Mouse (Mus musculus): ENCODE data around the gene Mvp.
A peak's percentile ranks its signal among the peaks of the same experiment; 100 is the strongest.

Mvp gene

DNA sequence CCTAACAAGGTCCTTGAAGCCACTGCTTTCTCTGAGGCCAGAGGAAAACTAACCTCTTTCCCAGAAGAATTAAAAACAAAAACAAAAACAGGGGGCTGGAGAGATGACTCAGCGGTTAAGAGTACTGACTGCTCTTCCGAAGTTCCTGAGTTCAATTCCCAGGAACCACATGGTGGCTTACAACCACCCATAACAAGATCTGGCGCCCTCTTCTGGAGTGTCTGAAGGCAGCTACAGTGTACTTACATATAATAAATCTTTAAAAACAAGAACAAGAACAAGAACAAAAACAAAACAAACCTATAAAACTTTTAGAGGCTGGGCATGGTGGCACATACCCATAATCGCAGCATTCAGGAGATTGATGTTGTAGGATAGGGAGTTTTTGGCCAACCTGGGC is 18.0 kb downstream of the Mvp start:
- DNase-seq (ENCODE audit: low read depth, low spot score), result no peak

DNA sequence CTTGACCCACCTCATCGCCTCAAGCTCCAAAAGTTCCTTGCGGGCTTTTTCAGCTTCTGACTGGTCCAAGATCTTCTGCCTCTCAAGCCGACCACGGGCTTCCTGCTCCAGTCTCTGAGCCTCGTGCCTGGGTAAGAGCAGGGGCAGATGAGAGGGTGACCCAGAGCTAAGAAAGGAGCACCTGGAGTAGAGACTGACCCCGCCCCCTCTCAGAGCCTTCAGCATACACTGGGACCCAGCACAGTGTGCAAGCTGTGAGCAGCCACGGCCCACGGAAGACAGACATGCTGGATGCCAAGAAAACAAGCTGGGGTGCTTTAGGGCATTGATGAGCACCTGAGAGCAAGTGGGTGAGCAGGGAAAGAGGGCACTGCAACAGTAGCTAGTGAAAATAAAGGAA is 25.6 kb downstream of the Mvp start:
- DNase-seq (ENCODE audit: low read depth, low spot score), result no peak

DNA sequence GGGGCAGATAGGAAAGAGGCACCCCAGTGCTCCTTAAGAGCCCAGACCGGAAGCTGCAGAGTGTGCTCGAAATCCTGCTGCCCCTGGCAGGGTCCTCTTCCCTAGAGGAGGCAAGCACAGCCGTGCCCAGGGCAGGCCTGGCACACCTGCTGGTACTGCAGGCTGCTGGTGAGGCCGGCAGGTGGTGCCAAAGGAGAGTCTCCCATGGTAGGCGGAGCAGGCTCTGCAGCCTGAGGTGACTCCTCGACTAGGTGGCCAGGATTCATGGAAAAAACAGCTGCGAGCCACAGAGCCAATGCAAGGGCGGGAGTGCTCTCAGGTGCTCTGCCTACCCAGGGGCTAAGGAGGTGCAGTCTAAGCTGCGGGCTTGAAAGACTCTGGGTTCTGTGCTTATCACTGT is 28.1 kb downstream of the Mvp start:
- DNase-seq (ENCODE audit: low read depth, low spot score), result peak; percentile 25

DNA sequence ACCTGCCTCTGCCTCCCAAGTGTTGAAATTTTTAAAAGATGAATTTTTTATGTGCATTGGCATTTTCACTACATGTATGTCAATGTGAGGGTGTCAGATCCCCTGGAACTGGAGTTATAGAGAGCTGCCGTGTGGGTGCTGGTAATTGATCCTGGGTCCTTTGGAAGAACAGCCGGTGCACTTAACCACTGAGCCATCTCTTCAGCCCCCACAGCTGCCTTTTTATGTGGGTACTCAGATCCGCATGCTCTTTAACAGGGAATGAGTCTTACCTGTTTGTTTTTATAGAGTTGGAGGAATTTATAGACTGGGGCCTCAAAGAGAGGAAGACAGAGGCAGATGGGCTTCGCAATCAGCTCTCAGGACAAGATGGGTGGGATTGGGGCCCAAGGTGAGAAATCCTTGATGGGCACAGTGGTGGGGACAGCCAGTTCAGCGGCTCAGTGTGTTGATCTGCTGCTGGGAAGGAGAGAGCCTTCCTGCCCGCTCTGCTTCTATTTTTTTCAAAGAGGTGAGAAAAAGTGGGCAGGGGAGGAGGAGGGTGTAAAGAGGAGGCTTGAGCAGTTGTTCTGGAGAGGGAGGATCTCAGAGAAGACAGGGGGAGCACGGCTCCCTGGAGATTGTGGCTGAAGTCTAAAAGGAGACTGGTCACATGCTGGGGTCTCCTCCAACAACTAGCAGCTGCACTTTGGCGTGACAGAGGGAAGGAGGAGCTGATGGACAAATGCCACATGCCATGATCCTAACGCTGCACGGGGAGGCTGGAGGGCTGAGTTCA is 29.6 kb downstream of the Mvp start:
- no peak for DNase-seq (ENCODE audit: low read depth, low spot score)

DNA sequence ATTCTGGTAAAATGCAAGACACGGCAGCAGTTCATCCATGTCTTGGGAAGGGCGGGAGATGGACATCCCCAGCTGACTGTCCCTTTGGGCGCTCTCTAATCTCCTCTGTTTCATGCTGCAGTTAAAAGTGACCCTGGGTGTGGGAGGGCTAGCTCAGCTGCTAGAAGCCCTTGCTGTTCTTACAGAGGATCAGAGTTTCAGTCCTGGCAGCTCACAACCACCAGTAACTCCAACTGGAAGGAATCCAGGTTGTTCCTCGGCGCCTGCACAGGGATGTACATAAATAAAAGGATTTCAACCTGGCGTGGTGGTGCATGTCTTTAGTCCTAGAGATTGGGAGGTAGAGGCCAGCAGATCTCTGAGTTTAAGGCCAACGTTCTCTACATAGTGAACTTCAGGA is 31.3 kb downstream of the Mvp start:
- DNase-seq (ENCODE audit: low read depth, low spot score), result no peak

DNA sequence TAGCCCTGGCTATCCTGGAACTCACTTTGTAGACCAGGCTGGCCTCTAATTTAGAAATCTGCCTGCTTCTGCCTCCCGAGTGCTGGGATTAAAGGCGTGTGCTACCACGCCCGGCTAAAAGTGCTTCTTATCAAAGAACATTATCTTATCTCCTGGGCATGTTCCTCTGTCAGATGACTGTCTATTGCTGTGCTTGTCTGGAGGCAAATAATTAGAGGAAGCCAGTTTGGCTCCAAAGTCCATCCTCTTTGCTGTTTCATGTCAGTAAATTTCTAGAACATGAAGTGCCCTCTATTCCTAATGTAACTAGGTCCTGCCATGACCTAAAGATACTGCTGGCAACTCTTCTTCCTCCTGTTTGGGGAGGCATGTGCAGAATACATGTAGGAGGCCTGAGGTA is 32.4 kb downstream of the Mvp start:
- no peak for DNase-seq (ENCODE audit: low read depth, low spot score)

DNA sequence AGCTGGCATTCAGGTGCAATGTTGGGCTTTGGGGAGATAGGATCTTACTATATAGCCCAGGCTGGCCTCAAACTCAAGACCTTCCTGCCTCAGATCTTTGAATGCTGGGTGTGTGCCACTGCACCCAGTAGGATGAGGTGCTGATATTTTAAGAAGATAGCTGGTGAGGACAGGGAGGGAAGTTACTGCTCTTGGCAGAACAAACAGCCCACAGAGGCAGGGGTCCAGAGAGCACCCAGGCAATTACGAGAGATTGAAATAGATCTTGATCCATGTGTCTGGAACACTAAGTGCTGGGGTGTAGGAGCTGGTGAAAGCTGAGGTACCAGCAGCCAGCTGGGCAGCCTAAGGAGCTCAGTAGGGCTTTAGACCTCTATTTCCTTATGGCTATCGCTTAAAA is 32.8 kb downstream of the Mvp start:
- DNase-seq (ENCODE audit: low read depth, low spot score), result no peak

DNA sequence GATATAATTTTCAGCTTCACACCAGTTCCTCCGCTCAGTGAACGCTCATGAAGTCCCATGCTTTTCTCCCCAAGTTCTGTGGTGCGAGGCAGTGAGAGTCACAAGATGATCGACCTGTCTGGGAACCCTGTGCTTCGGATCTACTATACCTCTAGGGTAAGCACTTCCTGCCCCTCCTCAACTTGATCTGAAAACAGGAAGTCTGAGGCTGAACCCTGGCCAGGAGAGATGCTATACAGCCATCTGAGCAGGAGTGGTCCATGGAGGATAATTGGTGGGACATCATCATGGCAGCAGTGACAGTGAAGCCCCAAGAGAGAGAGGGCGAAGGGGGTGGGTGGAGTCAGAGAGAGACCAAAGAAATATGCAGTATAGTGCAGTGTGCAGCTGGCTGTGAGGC is 35.6 kb downstream of the Mvp start:
- DNase-seq (ENCODE audit: low read depth, low spot score), result no peak

DNA sequence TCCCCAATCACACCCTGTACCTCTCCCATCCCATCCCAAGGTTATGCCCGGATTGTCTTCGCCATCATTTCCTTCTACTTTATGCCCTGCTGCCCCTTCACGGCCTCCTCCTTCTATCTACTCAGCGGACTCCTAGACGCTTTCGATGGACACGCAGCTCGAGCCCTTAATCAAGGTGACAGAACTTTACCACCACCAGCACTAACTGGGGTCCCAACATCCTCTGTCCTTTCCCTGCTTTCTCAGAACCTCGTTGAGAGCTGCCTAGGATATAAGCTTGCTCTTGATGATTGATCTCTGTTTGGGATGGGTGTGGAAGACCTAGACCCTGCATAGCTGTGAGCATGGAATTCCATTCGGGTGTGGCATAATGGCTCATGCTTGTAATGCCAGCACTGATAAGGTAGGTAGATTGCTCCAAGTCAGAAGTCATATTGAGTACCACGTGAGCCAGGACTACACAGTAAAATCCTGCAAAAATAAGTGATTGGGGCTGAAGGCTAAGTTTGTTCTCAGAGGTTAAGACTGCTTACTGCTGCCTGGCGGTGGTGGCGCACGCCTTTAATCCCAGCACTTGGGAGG is 37.5 kb downstream of the Mvp start:
- DNase-seq (ENCODE audit: low read depth, low spot score), result no peak

DNA sequence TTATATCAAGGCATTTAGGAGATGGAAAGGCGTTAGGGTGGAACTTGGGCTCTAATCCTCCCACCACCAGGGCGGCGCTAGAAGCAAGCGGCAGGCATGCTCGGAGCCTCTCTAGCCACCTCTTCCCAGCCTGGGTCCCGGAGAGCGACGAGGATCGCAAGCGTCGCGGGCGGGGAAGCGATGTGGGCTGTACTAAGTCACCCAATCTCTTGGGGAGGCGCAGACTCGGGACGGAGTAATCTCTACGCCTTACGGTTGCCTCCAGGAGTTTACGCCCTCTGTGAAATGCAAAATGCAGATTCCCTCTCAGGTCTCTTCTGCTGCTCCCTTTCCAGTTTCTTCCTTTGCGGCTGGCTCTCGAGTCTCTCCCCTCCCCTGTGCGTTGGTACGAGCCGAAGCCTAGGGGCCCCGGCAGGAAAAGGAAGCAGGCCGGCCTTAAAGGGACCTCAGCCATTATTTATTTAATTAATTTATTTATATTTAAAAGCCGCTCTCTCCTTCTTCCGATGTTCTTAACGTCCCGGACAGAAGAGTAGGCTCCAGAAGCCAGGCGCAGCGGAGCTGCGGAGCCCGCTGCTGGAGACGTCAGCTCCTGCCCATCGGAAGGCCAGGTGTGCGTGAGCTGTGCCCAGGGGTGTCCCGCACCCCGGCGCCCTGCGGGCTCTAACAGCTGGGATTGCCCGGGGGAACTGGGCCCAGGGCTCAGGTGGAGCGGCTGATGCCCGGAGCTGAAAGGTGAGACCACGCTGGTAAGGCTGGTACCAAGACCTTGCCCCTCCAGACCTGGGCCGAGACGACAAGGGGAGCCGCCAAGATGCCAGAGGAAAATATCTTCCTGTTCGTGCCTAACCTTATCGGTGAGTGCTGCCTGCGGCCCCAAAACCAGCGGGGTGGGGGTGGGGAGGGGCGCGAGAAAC is 38.2 kb downstream of the Mvp start, which contains the start of gene Cdiptos:
Gene Cdiptos, minus strand, starts transcription at position 149 of the 917 bp plus-strand sequence.
- DNase-seq (ENCODE audit: low read depth, low spot score), result peak; percentile 94

DNA sequence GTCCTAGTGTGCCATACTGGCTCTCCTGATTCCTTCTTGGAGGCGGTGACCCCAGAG is 38.7 kb downstream of the Mvp start, which contains the start of gene Cdipt:
Gene Cdipt, plus strand, starts transcription at position 22 of the 57 bp plus-strand sequence.
- no peak for DNase-seq (ENCODE audit: low read depth, low spot score)

DNA sequence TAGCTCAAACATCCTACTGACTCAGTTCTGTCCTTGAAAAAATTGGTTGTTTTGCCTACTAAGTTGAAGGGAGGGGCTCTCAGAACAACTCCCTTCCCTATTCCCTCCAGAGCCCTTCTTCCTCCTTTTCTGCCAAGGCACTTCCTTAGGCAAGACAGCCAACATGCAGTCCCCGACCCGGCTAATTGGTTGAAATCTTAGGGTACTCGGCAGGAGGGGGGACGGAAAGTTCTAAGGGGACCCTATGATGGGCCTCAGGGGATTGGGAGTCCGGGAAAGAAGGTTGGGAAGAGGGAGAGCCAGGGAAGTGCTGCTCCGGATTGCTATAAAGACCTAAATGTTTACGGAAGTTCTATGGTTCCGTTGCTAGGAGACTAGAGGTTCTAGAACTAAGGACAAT is 38.9 kb downstream of the Mvp start:
- no peak for DNase-seq (ENCODE audit: low read depth, low spot score)

DNA sequence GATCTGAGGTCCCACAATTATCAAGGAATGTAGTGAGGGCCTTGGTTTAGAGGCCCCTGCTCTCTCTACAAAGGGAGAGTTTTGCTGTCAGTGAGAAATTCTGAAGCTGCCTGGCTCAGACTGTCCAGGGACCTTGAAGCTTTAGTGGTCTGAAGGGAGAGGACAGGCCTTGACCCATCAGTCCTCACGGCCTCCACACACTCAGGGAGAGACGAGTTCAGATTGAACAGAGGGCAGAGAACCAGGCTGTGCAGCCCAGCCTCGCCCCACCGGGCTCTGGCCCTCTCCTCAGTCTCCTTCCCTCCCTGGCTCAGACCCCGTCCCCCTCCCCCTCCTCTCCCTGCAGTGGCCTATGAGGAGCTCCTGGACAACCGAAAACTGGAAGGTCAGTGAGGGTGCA is 47.1 kb downstream of the Mvp start:
- DNase-seq (ENCODE audit: low read depth, low spot score), result no peak

DNA sequence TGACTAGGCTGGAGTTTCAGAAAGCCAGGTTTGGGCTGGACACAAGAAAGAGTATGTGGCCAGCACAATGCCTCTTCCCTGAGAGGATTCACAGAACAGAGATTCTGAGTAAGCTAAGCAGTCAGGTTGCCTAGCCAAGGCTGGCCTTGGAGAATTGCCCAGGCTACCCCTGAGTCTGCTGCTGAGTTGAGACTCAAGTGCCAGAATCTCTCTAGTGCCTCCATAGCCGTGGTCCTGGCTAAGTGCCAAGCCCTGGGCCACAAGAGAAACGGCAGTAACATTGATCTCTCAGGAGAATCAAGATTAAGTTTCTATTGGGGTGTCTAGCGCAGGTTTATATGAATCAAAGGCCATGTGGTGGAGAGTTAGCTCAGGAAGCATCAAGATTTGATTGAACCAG is 48.9 kb downstream of the Mvp start:
- DNase-seq (ENCODE audit: low read depth, low spot score), result no peak

DNA sequence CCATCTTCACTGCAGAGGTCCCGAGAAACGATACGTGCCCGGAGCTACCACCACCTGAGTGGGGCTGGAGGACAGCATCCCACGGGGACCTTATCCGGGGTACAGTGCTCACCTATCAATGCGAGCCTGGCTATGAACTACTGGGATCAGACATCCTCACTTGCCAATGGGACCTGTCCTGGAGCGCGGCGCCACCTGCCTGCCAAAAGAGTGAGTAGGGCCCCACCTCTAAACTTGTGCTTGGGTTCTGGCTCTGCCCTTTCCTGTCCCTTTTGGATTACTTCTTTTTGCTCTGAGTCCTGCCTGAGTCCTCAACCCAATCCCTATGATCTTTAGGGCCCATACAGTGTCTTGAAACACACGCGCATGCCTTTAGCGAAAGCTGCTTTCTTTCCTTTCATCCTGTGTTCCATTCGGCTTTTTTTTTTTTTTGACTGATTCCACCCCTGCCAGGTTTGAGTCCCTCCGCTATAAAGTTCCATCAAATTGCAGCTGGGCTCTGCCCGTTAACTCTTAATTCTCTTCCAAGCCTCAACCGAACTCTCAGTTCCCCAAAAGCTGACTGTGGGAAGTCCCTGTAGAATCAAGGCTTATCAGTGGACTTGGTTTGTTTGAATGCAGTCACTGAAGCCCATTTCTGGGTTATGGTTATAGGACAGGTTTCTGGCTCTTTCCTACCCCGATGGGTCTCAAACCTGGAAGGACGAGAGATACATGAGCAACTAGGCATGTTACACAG is 50.7 kb downstream of the Mvp start:
- DNase-seq (ENCODE audit: low read depth, low spot score), result no peak

DNA sequence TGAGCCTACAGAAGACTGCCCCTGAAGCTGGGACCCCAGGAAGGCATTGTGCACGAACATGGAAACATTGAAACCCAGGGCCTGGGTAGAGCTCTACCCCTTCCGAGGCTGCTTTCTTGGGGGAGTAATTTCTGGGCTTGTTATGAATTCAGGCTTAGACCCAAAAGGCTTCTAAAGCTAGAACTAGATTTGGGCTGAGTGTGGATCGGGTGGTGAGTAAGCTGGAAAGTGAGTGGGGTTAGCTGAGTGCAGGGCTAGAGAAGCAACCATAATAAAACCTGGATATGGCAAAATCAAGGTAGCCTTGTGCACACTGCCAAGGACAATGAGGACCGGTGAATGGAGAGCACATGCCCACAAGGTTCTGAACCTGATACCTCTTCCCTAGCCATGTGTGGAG is 52.5 kb downstream of the Mvp start:
- no peak for DNase-seq (ENCODE audit: low read depth, low spot score)

DNA sequence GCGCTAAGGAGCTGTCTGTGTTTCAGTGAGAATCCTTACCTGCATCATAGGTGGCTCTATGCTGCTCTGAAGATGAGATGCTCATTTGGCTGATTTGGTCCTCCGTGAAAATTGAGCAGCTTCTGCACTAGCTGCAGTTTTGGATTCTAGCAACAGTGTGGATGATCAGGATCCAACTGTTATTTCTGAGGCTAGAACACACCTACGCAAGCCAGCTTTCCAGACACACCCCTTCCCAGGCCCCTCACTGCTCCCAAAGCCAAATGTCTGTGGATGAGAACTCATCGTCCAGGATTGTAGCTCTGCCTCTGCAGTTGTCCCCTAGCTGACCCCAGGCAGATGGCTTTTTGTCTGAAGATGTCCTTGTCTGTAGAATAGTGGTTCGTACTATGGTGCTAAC is 53.3 kb downstream of the Mvp start:
- DNase-seq (ENCODE audit: low read depth, low spot score), result no peak

DNA sequence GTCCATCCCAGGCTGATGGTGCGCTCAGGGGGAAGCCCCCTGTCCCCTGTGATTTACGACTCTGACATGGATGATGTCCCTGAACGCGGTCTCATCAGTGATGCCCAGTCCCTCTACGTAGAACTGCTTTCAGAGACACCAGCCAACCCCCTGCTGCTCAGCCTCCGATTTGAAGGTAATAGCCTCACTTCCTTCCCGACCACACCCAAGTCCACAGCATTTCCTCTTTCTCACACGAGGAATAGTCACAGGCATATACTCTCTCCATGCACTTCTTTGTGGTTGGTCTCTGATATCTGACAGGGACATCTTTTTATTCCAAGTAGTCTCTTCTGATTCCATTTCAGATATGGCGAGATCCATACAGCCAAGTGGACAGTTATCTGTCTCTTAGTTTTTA is 54.6 kb downstream of the Mvp start:
- DNase-seq (ENCODE audit: low read depth, low spot score), result no peak

DNA sequence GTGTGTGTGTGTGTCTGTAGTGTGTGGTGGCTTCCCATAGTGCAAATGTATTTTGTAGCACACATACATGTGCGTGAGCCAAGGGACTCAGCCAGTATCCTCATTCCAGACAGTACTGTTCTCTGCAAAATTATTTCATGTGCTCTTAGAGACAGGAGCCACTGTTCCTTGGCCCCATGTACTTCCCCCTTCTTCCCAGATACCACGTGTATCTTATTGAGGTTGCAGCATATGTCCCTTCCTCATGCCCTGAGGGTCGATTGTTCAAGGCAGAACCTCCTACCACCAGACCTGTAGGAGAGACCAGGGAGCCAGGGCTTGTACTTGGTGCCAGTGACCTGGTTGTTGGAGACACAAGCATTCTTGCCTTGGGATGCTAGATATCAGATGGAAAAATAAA is 59.3 kb downstream of the Mvp start:
- DNase-seq (ENCODE audit: low read depth, low spot score), result no peak

DNA sequence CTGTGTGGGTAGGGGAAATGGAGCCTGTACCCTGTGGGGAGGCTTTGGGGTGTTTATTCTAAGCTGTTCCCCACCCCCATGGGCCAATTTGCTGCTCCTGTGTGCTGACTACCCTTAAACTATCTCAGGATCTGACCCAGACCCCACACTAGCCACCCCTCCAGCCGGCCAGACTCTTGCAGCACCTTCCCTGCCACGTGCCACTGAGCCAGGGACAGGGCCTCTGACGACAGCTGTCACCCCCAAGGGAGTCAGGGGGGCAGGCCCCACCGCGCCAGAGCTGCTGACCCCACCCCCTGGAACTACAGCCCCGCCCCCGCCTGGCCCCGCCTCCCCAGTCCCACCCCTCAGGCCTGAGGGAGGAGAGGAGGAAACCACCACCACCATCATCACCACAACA is 61.8 kb downstream of the Mvp start:
- no peak for DNase-seq (ENCODE audit: low read depth, low spot score)

DNA sequence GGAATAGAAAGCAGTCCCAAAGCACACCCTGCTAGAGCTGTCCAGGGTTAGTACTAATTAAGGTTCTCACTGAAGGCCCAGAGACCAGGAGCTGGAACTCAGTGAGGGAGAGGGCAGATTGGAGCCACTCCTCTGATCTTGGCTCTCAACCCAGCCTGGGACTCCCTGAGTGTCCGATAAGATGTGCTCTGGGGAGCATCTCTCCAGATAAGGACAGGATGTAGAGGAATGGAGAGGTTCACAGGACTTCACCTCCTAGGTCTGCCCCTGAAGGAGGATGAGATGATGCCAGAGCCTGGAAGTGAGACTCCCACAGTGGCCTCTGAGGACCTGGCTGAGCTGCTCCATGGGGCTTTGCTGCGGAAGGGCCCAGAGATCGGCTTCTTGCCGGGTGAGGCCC is 62.7 kb downstream of the Mvp start:
- DNase-seq (ENCODE audit: low read depth, low spot score), result no peak
